Mouse (Mus musculus): Measurements from ENCODE around the gene Kcne2.

DNA sequence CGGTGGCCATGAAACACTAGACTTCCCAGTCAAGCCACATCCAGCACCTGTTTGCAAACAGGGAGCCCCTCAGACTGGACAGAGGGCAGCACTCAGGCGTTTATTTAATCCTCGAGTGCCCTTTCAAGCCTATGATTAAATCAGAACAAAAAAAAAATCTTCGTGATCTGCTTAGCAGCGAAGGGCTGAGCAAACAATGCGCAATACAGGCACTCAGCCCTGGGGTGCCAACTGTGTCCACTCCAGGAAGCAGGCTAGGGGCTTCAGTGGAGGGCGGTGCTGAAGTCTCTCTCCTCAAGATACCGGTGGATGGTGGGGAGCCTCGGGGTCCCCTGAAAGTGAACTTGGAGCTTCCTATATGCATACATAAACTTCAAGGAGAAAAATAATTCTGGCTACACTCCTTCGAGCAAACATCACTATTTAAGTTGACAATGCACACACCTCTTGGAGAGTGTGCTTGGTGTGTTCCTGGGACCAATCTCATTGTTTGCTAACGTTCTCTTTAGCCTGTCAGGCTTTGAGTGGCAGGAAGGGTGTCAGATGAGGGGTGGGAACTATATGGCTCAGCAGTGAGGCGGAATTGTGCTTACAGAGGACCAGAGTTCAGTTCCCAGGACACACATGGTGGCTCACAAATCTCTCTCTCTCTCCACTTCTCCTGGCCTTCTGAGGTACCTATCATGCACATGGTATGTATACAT lies 2.2 kb downstream of the Kcne2 start:
- TF ChIP-seq CTCF (conservative IDR thresholded peaks at IDR 0.05; ENCODE audit: insufficient read depth, insufficient read length, low read depth, low read length) (no peak), POLR2A (IDR thresholded peaks at IDR 0.05; ENCODE audit: low read depth, low read length) (no peak)

Measured in kidney, adult 2 months (tissue).